Mouse (Mus musculus): ENCODE measurements around the gene Ccnj.

Ccnj gene

DNA sequence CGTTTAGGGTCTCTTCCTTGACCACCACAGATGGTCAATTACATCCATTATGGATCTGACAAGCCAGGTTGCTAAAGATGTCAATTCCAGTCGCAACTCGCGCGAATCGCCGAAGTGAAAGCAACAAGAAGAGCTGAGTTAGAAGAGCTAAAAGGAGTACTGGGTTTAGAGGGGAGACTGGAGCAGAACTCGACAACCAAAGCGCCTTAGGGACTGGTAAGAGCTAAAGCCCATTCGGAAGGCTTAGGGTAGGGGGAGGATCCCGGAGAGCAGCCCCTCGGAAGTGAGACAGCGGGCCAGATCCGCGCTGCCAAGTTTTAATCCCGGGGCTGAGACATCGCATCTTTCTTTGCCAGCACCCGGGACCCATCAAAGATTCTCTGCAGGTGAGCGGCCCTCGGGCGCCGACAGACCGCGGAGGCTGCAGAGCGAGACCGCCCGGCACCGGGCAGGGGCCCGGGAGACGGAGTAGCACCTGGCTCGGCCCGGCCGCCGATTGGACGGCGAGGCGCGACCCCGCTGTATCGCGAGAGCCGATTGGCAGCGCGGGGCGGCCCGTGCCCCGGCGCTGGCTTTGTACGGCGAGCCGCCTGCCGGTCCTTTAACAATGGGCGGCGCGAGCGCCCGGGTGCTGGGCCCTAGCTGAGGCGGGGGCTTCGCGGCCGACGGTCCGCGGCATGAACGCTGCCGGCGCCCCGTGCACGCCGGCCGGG lies at the start of gene Ccnj:
Ccnj (plus strand) TSS at position 577 of the 713 bp plus-strand sequence.
- DNase-seq (ENCODE audit: low spot score): peak; percentile 86

DNA sequence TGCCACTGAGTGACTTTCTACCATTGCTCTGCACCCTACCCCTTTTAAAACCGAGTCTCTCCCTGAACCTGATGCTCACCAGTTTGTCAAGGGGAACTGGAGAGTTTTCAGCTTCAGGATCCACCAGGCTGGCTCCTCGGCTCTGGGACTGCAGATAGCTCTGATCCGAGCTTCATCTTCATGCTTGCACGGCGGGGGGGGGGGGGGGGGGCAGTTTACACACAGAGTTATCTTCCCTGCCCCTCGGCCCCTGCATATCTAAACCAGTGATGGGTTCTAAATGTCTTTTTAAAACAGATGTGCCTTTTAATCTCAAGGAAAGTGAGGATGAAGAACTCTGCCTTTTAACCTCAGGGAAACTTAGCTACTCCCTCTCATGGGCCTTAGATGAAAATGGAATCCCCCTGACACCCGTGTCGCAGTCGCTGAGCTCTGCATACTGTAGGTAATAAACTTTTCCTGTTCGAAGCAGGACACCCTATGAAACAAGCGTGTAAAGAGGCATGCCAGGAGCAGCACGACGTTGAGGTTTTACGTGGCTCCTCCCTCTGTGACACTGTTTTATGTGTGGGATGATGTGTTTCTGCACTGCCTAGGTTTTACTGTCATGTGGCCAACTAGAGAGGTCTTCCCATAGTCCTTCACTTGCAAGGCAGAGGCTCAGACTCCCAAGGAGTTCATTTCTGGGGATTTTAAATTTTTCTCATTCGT lies 42.9 kb upstream of the Ccnj start:
- DNase-seq (ENCODE audit: low spot score): no peak

DNA sequence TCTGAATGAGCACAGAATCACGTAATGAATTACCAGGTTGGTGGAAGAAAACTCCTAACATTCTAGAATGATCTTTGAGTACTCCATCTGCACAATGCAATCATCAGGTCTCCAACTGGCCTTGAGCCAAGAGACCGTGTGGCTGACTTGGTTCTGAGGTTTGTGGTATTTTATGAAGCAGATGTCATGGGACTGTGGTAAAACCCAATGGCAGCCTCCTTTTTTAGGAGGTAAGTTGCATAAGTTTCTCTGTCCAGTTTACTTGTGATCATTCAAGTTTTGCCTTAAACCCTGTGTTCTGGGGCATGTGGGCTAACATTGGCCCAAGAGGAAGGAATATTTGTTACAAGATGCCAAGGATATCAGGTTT lies 42.4 kb upstream of the Ccnj start:
- no peak for DNase-seq (ENCODE audit: low spot score)

DNA sequence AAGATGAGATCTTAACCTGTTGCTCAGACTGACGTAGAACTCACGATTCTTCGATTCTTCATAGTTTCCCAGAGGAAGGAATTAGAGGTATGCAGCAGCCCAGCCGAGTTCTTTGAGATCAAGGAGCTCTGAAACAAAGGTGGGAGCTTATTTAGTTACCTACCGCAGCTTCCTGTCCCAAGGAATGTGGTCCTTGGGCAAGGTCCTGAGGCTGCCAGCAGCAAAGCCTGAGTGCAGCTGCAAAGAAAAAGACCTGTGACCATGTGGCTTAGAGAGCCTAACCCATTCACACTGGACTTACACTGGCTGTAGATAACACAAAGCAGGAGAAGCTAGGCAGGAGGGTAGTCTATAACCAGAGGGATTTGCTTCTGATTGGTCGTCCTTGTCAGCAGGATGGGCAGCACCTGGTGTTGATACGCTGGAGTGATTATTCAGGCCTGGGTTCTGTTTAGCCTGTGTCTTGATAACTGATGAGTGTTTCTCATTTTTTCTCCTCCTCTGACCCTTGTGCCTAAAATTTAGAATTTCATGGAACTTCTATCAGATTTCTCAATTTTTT lies 25.8 kb upstream of the Ccnj start:
- DNase-seq (ENCODE audit: low spot score): no peak

DNA sequence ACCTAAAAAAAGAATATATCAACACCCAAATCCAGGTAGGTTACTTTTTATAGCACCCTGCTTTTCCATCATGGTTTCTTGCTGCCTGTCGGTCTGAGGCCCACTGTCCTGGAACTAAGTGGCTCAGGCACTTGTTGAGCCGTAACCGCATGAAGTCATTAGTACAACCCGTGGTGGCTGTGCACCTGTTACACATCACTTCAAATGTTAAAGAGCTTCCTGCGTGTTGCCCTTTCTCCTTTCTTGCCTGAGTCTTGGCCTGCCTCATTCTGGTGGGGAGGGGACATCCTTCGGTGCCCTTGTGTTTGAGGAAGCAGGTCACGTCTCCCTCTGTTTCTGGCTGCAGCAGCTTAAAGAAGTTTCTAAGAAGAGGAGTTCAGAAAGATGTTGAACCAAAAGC lies 21.2 kb upstream of the Ccnj start:
- DNase-seq (ENCODE audit: low spot score): no peak

DNA sequence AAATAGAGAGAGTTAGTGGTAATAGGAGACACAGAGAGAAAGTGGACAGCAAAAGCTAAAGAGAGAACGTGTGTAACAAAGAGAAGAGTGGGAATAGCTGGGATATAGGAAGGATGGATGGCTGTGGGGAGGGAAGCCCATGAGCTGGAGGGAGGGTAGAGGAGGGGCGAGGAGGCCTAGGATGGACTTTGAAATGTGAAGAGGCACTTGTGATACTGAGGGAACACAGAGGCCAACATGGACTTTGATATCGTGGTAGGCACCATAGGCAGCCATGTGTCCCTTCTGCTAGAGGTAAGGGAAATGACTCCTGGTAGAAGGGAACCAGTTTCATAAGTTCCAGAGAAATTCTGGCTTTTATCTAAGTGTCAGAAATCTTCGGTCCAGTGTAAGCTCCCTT lies 19.2 kb upstream of the Ccnj start:
- DNase-seq (ENCODE audit: low spot score): no peak

DNA sequence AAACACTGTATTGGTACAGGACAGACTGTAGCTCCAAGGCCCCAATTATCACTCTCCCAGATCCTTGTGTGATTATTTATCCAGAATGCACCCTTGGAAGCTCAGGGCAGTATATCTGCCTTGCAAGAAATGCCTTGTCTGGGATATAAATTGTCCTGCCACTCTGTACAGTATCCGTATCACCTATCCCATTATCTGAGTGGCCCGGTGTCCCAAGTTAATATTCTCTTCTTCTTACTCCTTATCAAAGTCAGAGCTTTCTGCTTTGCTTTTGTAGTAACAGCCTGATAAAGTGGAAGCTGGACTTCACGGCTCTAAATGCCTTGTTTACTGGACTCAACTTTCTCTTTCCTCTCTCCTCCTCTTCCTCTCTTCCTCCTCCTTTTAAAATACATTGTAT lies 18.3 kb upstream of the Ccnj start:
- DNase-seq (ENCODE audit: low spot score): no peak

DNA sequence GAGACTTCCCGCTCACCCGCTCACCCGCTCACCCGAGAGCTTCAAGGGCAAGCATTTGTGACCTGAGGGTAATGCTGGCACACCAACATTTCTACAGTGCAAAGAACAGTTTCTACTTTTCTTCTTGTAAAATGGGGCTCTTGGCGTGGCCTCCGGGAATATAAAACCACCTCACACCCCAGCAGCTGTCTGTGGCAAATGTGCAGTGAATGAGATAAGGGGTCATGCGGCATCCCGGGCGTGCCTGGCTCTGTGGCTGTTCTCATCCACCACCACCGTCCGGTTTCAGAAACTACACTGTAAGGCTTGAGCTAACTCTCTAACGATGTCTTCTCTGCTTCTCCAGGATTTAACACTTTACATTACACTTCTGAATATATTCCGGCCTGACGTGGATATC lies 17.7 kb upstream of the Ccnj start:
- DNase-seq (ENCODE audit: low spot score): no peak

DNA sequence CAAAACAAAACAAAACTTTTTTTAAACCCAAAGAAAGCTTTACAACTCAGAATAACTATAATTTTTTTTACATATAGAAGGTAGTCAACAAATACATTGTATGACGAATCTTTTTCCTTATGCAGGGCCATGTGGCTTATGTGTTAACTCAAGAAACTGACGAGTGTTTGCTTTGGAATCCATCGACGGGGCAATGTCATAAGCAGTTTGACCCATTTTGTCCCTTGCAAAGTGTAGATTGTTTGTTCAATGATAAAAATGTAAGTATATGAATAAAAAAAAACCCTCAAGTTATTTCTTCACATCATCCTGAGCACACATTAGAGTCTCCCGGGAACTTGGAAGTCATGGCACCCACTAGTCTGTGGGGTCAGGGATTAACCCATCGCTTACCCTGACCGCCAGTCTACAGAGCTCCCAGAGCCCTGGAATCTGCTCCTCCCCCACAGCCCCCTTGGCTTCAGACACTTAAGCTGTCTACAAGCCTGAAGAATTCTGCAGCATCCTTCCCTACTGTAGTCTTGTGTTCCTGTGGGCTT lies 15.4 kb upstream of the Ccnj start:
- DNase-seq (ENCODE audit: low spot score): no peak

DNA sequence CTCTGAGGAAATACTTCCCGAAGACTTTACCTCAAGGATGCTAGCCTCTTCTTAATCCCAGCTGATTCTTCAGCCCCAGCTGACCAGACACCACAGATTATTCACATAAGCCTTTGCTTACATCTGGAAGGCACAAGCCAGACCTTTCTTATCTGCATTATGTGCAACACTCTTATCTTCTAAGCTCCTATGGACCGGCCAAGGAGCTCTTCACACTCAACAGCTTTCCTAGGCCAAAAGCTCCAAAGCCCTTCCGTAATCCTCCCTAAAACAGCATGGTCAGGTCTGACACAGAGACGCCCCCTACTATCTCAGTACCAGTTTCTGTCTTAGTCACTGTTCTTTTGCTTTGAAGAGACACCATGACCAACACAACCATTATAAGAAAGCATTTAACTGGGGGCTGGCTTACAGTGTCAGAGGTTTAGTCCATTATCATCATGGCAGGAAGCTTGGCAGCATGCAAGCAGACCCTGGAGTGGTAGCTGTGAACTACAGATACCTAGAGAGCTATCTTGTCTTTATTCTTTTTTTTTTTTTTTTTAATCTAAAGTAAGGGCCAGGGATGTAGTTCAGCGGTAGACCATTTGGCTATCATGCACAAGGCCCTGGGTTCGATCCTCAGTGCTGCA lies 13.1 kb upstream of the Ccnj start:
- DNase-seq (ENCODE audit: low spot score): no peak

DNA sequence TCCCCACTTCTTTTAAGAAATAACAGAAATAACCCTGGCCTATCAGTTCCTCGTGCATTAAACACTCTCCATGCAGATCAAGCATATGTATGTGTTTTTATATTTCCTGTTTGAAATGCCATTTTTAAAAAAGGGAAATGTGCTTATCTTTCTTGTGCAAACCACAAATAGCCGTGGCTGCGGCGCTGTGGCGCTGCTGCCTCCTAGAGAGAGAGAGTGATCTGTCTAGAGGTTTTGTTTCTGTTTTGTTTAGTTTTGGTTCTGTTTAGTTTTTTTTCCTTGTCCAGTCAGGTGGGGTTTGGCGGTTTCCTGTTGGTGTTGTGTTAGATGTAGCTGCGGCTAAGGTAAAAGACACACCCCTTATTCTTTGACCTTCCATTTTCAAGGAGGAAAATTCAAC lies 12.3 kb upstream of the Ccnj start:
- no peak for DNase-seq (ENCODE audit: low spot score)

DNA sequence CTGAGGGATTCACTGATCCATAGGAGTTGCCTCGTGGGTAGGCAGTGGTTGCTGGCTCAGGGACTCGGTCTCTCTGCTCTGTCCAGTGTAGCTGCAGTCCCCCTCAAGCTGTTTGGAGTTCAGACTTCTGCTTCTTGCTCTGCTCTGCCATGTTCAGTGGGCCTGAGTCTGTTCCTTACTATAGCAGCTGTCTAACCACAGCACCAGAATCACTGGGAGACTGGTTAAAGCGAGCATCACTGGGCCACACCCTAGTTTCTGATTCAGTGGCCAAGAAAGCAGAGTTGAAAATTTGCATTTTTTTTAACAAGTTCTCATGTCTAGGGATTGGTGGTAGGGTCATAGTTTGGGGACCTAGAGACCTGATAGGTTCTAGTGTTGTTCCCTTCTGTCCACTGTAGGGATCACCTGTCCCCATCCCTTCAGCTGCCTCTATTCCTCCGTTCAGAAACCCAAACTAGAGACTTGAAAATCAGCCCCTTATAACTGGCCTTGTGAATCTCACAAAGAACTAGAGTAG lies 9.7 kb upstream of the Ccnj start:
- no peak for DNase-seq (ENCODE audit: low spot score)

DNA sequence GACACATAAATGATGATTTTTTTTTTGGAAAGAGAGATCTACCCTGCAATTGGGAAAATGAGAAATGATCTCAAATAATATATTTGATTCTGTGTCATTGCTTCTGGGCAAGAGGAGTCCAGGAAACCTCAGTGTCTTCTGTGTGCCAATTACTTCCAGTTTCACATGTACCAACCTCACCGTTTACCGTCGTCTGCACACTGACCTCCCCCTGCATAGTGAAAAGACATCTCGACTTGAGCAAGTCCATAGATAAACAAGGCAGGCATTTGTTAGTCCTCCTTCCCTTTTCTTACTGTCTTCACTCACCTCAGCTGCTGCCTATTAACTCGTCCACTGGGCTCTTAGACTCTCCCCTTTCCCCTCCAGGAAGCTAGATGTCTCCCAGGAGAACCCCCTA lies 5.4 kb upstream of the Ccnj start:
- no peak for DNase-seq (ENCODE audit: low spot score)

DNA sequence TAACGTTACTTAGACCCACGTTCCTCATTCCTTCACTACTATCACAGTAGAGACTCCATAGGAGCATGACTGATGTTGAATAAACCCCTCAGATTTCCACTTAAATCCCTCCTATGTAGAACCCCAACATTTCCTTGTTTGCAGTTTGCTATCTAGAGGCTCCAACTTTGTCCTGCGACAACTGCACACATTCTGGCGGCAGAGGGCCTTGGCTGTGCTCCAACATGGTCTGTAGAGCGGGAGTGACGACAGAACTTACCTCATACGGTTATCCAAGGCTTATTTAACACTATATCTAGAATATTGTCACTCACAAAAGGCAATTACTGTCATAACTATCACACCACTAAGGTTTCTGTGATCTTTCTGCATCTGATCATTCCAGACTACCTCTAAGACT lies 4.3 kb upstream of the Ccnj start:
- no peak for DNase-seq (ENCODE audit: low spot score)

DNA sequence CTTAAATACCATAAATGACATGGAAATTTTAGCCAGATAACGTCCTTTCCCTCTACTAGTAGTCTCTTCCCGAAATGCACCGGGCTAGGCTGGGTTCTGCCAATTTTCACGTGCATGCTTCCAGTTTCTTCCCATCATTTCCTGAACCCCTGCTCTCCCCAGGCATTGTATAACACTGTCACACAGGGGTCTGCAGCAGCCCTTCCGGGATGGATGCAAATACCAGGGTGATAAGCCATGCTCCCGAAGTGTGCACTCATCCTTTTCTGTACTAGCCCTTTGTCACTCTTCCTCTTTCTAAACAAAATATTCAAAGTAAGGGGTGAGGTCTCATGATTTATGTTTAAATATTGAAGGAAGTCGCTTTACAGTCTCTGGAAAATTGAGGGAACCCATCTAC lies 881 bp upstream of the Ccnj start:
- no peak for DNase-seq (ENCODE audit: low spot score)

DNA sequence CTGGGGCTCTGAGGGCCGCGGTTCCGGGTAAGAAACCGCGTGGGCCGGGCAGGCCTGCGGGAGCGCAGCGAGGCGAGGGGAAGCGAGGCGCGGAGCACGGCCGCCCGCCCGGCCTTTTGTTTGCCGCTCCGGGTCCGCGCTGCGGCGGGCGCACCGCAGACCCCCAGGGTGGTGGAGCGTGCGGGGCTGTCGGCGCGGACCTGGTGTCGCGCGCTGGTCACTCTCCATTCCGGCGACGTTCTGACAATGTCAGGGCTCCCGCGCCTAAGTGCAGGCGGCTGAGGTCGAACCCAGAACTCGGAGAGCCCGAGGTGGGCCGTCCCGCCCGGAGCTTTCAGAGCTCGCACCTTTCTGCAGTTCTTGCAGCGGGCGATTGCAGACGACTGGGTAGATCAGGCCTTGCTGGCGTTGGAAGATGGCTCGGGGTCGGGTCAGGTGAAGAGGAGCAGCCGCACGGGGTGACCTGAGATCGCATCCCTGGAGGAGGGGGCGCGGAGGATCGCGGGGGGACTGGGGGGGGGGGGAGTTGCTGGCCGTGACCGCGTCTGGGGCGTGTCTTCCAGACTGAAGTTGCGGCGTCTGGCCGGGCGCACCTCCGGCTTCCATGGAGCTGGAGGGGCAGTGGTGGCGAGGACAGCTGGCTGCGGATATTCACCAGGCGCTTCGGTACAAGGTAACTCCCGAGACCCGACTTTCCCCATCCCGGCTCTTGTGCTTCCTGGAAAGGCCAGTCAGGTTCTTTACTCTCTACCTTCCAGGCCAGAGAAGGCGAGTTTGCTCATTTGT lies 530 bp downstream of the Ccnj start:
- DNase-seq (ENCODE audit: low spot score): peak; percentile 17

DNA sequence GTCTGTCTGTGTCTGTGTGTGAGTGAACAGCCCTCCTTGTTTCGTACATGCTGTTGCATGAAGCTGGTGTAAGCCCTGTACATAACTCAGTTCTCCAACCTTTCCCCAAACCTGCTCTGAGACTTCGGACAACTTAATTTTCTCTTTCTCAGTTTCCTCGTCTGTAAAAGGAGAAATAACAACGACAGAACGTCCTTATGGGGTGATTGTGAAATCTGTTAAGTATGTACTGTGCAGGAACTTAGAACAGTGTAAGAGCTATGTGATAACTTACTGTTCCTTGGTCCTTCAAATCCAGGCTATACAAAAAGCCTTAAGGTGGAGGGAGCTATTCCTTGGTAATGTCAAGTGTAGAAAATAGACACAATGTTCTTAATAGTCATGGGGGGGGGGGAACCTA lies 1.3 kb downstream of the Ccnj start:
- DNase-seq (ENCODE audit: low spot score): no peak

DNA sequence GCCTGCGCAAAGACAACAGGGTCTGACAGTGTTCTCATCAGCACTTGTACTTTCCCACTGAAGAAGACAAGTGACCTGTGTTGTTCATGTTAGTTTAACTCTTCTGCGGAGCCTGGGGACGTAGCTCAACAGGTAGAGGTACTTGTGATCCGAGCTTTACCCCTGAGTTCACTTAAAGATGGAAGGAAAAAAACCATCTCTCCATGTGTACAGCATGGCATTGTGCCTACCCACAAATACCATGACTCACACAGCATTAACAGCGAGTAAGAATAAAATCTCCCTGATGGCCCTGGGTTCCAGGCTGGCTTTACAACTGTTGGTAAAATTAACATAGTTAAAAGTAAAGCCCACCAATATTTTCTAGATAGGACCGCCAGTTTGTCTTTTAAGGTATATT lies 3.4 kb downstream of the Ccnj start:
- DNase-seq (ENCODE audit: low spot score): no peak

DNA sequence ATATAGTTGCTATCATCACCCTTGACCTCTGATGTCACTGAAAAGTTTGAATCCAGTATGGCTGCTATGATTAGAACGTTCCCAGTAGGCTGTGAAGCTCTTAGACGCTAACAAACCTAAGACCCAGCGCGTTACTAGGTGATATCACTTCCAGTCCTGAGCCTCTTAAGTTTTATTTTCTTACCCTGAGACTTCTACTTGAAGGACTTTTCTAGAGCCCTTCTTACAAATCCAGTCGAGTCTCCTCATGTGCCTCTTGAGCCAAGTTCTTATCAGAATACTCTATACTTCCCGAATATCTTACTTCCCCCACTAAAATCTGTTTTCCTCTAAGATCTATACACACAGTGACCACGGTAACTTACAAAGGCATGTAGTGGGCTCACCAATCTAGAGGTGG lies 7.1 kb downstream of the Ccnj start:
- DNase-seq (ENCODE audit: low spot score): no peak

DNA sequence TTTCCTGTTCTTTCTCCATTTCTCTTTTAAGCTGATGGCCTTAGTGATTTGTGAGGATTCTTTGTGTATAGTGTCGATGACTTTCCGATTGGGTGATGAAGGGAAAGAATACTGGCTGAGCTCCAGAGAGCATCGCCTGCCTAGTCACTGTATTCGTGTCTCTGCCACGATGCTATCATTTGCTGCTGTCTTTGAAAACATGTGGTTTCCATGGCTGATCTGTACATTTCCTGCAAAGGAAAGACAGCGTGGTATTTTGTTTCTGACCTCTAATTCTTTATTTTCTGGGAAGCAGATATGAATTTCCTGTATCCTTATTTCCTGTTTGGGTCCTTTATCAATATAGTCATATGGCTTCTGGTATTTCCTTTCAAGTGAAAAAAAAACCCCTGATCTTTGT lies 9.2 kb downstream of the Ccnj start:
- DNase-seq (ENCODE audit: low spot score): no peak

DNA sequence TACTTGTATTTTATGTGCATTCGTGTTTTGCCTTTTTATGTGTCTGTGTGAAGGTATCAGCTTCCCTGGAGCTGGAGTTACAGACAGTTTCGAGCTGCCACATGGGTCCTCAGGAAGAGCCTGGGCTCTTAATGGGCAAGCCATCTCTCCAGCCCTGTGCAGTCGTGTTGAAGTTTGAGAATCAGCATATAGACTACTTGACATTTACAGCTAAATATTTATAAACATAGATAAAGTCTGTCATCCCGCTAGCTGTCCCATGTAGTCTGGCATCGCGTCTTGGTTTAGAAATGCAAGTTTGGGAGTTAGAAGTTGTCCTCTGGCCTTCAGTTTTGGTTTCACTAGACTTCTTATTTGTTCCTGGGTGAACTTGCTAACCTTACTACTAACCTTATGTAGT lies 10.0 kb downstream of the Ccnj start:
- DNase-seq (ENCODE audit: low spot score): no peak

DNA sequence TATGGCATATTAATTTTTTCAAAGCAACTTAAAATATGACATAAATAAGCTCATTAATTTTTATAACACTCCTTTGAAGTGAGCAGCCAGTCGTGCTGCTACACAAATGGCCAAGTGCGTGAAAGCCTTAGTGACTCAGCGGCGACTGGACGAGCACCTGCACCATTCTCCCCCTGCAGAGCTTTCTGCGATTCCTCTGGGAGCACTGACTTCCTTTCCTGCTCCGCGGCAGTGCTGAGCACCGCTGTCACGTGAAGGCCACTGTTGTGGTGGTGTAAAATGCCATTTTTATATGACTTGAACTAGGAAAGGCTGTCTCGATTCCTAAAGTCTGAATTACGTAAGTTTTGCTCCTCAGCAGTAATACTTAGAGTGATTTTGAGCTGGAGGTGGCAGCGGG lies 10.5 kb downstream of the Ccnj start:
- DNase-seq (ENCODE audit: low spot score): no peak
